Mouse (Mus musculus) heart, embryonic 11.5 days (tissue): Measurements from ENCODE around the gene Rassf1. TPM values are rescaled to one million over a fixed set of nuclear protein-coding genes. Genes with fewer than 3 reads are reported as not detected.

Experiments used
- ATAC-seq: fragments of 200-750 bp; cut with Nextera tagmentation; replicated peaks from 2 replicates; pipeline ENCODE4 v1.8.0; 2017; ENCODE audit warnings: moderate library complexity; ENCODE audit not compliant: insufficient number of reproducible peaks, low FRiP score, low TSS enrichment
- H3K27ac ChIP-seq: fragments of 300-500 bp; sonication (generic); 2 replicates; pipeline ENCODE4 v1.5.1; 2014; ENCODE audit warnings: mild to moderate bottlenecking, low read depth, low read length
- H3K27me3 ChIP-seq: fragments of 300-500 bp; sonication (generic); 2 replicates; pipeline ENCODE4 v1.6.1; 2014; ENCODE audit warnings: mild to moderate bottlenecking, low read length, mixed read lengths; ENCODE audit not compliant: control insufficient read depth, insufficient read depth
- H3K36me3 ChIP-seq: fragments of 300-500 bp; sonication (generic); 2 replicates; pipeline ENCODE4 v1.6.1; 2014; ENCODE audit warnings: mild to moderate bottlenecking, low read length, moderate library complexity, mixed read lengths; ENCODE audit not compliant: control insufficient read depth, insufficient read depth
- H3K4me1 ChIP-seq: fragments of 300-500 bp; sonication (generic); 2 replicates; pipeline ENCODE4 v1.6.1; 2014; ENCODE audit warnings: low read length; ENCODE audit not compliant: control insufficient read depth, insufficient read depth
- H3K4me2 ChIP-seq: fragments of 300-500 bp; sonication (generic); 2 replicates; pipeline ENCODE4 v1.6.1; 2014; ENCODE audit warnings: mild to moderate bottlenecking, moderate library complexity
- H3K4me3 ChIP-seq: fragments of 300-500 bp; sonication (generic); 2 replicates; pipeline ENCODE4 v1.5.1; 2014; ENCODE audit warnings: low read depth, low read length
- H3K9ac ChIP-seq: fragments of 300-500 bp; sonication (generic); 2 replicates; pipeline ENCODE4 v1.6.1; 2014; ENCODE audit warnings: mild to moderate bottlenecking, low read depth, low read length, moderate library complexity
- H3K9me3 ChIP-seq: fragments of 300-500 bp; sonication (generic); replicated peaks from 2 replicates; pipeline ENCODE4 v1.6.1; 2016; ENCODE audit warnings: low read length; ENCODE audit not compliant: control insufficient read depth
- WGBS: fragments of 180-500 bp; shearing (Covaris S2); extraction: QIAGEN DNeasy Blood & Tissue Kit; methylation state at CpG from one replicate; pipeline ENCODE4 v1.1.7; 2014; ENCODE audit not compliant: insufficient replicate concordance; 5-methylcytosine and 5-hydroxymethylcytosine counted together
- polyA plus RNA-seq: library from polyadenylated mRNA; unstranded; fragments of >200 nt; fragmentation: Nextera tagmentation; extraction: Ambion mirVana; gene quantifications from 2 replicates; pipeline ENCODE4 v1.2.1, GENCODE M21; 2014

Gene Rassf1
- polyA plus RNA-seq, 1 experiment from 2014 or later = 38.9 TPM

DNA sequence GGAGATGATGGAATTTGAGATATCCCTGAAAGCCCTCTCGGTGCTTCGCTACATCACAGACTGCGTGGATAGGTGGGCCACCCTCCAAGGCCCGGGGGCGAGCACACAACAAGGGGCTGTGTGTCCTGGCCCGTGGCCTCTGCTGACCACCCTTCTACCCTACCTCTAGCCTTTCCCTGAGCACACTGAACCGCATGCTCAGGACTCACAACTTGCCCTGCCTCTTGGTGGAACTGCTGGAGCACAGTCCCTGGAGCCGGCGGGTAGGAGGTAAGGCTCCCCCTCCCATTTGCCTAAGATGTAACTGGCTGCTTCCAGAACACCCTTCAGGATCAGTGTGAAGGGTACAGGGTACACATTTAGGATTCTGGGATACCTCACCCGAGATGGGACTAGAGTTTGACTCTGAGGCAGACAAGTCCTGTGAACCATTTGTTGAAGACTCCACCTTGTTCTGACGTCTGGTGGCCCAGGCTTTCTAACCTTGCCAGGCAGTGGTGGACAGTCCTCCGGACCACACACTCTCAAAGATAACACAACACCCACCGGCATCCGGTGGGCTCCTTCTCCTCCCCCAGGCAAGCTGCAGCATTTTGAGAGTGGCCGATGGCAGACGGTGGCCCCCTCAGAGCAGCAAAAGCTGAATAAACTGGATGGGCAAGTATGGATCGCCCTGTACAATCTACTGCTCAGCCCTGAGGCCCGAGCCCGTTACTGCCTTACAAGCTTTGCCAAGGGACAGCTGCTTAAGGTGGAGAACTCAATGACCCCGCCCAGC lies 1.9 kb upstream of the Rassf1 start:
- Histone ChIP-seq H3K9me3 (no peaks in the 10 kb centered on the region), H3K4me1 (peaks cover 42% of the 10 kb centered on the region), H3K9ac (no peak overlapping the region), H3K36me3 (no peaks in the 10 kb centered on the region), H3K4me3 (no peak overlapping the region), H3K4me2 (no peak overlapping the region), H3K27ac (no peak overlapping the region), H3K27me3 (peaks cover 30% of the 10 kb centered on the region)
- 73% methylated on average over 20 of the region's 20 CpGs for whole genome bisulfite sequencing
- no peak for ATAC-seq

DNA sequence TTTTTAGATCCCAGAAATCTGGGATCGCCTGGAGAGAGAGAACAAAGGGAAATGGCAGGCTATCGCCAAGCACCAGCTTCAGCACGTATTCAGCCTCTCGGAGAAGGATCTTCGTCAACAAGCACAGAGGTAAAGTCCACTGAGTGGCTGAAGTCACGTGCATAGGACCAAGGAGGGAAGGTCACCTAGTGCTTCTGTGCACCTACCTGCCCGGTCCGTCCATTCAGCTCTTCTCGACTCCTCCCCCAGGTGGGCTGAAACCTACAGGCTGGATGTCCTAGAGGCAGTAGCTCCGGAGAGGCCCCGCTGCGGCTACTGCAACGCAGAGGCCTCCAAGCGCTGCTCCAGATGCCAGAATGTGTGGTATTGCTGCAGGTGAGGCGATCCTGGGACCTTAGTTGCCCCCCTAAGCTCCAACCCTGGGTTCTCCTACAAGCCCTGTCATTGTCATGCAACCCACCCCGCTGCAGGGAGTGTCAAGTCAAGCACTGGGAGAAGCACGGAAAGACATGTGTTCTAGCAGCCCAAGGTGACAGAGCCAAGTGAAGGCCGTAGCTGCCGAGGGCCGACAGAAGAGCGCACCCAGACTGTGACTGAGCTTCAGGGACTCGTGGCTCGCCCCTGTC lies 751 bp upstream of the Rassf1 start:
- Histone ChIP-seq H3K9me3 (no peaks in the 10 kb centered on the region), H3K9ac (peak overlapping the region; percentile 77), H3K4me3 (peak overlapping the region; percentile 56), H3K4me2 (peak overlapping the region; percentile 98), H3K4me1 (peaks cover 42% of the 10 kb centered on the region), H3K27ac (no peak overlapping the region), H3K36me3 (no peaks in the 10 kb centered on the region), H3K27me3 (peaks cover 30% of the 10 kb centered on the region)
- 28% methylated on average over 23 of the region's 23 CpGs for WGBS
- no peak for ATAC-seq

DNA sequence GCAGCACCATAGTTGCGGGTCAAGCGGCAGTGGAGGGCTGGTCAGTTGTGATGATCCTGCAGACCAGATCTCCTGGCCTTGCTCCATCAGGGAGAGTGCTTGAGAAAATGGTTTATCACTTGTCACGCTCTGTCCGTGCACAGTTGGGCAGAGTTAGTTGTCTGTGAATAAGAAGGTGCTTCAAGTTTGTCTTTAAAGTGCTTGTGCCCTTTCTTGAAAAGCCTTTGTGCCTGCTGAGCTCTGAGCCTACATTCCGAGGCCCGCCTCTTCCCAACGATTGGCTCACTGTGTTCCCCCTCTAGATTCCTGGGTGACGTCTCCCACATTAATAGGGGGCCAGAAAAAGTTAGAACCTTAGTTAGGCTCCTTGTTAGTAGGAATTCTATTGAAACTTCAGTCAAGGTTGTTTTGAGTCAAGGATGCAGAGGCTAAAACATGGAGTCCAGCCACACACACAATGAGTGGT lies 568 bp downstream of the Rassf1 start:
- peak overlapping the region; percentile 56 for H3K4me3 ChIP-seq
- H3K36me3 ChIP-seq = no peaks in the 10 kb centered on the region; the same call in 1 of the 2 replicates
- peaks cover 30% of the 10 kb centered on the region for H3K27me3 ChIP-seq
- no peaks in the 10 kb centered on the region for H3K9me3 ChIP-seq
- peaks cover 49% of the 10 kb centered on the region for H3K4me1 ChIP-seq
- WGBS = 12% methylated on average over 8 of the region's 8 CpGs
- ATAC-seq = no peak
- peak overlapping the region; percentile 62; the same call in 1 of the 2 replicates for H3K27ac ChIP-seq
- peak overlapping the region; percentile 98 for H3K4me2 ChIP-seq
- peak overlapping the region; percentile 77 for H3K9ac ChIP-seq

DNA sequence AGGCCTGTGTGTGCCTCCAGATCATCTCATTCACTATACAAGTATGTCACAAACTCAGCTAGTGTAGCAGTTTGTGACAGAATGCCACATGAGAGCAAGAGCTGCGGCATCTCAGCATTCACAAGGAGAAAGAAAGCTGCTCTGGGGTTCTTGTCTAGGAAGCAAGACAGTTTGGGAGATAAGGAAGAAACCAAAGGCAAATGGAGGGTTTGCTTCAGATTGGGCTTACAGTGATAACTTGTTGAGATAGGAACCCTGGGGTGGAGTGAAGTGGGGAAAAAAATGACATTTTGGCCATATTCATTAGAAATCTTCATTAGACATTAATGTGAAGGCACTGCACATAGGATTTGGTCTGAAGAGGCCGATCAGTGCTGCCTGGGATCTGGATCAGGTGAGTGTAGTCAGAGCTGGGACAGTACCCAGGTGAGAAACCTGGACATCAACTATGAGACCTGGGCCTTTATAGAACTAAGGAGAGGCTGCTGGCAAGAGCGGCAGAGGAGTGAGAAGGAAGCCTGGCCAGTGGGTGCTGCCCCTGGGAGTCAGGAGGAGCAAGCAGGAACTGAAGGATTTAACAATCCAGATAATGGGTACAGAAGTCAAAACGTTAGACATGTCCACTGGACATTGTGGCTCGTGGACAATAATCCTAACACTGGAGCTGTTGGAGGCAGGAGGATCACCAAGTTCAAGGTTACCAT lies 1.5 kb downstream of the Rassf1 start:
- Histone ChIP-seq H3K9me3 (no peaks in the 10 kb centered on the region), H3K4me3 (peak overlapping the region; percentile 84; the same call in 1 of the 2 replicates), H3K4me2 (peak overlapping the region; percentile 98), H3K27me3 (peaks cover 27% of the 10 kb centered on the region), H3K27ac (no peak overlapping the region), H3K36me3 (peaks cover 8% of the 10 kb centered on the region), H3K9ac (no peak overlapping the region; the same call in 1 of the 2 replicates), H3K4me1 (peaks cover 43% of the 10 kb centered on the region)
- no peak for ATAC-seq
- WGBS = 76% methylated on average over 5 of the region's 5 CpGs

DNA sequence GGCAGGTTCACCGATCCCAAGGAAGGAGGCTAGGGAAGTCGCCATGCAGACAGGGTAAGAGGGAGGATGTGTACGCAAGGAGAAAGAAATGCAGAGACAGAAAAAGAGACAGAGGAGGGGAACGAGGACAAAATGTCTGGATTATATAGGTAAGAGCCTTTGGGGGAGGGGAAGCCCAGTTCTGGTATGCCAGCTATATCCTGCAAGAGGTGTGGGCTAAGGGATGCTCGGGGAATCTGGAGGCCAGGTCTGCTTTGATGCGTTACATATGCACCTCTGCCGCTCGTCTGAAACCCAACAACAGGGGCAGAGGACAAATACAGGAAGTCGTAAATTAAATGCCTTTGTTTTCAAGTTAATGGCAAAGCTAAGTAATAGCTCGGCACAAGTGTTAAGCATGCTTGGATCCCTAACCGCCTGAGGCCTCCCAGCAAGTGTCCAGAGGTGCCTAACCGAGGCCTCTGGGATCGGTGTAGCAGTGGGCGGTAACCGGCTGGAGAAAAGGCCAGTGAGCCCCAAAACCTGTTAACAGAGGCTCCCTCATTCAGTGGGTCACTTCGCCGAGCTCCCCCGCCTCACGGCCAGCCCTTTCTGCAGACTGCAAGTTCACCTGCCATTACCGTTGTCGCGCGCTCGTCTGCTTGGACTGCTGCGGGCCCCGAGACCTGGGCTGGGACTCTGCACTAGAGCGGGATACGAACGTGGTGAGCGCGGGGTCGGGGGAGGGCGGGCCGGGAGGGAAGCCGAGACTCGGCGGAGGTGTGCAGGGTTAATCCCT lies 2.4 kb downstream of the Rassf1 start:
- Histone ChIP-seq H3K9me3 (no peaks in the 10 kb centered on the region), H3K27me3 (peaks cover 24% of the 10 kb centered on the region), H3K4me2 (peak overlapping the region; percentile 98), H3K9ac (peak overlapping the region; percentile 83), H3K27ac (peak overlapping the region; percentile 83), H3K4me1 (peaks cover 43% of the 10 kb centered on the region), H3K36me3 (peaks cover 14% of the 10 kb centered on the region), H3K4me3 (peak overlapping the region; percentile 84)
- ATAC-seq = peak; percentile 40
- 8% methylated on average over 36 of the region's 37 CpGs for WGBS

DNA sequence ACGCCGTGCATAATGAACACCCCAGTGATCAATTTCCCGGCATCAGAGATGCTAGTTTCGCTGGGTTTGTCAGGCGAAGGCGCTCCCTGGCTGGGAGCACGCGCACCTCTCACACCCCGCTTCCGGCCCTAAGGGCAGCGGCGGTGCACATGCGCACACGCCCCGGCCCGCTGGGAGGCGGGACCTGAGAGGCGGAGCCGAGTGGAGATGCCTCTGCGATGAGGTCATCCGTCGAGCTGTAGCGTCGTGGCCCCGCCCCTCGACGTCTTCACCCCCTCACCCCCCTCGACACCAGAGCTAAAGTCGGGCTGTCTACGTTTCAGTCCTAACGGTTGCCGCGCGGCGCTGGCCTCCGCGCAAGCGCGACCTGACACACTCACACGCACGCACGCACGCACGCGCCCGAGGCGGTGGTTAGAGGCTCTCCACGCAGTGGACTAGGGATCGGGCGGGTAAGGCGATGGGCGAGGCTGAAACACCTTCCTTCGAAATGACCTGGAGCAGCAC lies 3.0 kb downstream of the Rassf1 start:
- H3K9me3 ChIP-seq = no peaks in the 10 kb centered on the region
- H3K4me1 ChIP-seq = peaks cover 43% of the 10 kb centered on the region
- peak overlapping the region; percentile 98 for H3K27ac ChIP-seq
- peaks cover 19% of the 10 kb centered on the region for H3K27me3 ChIP-seq
- WGBS = 1% methylated on average over 53 of the region's 53 CpGs
- H3K9ac ChIP-seq = peak overlapping the region; percentile 97
- ATAC-seq = peak; percentile 87
- H3K4me2 ChIP-seq = peak overlapping the region; percentile 98
- peak overlapping the region; percentile 84 for H3K4me3 ChIP-seq
- H3K36me3 ChIP-seq = peaks cover 19% of the 10 kb centered on the region

DNA sequence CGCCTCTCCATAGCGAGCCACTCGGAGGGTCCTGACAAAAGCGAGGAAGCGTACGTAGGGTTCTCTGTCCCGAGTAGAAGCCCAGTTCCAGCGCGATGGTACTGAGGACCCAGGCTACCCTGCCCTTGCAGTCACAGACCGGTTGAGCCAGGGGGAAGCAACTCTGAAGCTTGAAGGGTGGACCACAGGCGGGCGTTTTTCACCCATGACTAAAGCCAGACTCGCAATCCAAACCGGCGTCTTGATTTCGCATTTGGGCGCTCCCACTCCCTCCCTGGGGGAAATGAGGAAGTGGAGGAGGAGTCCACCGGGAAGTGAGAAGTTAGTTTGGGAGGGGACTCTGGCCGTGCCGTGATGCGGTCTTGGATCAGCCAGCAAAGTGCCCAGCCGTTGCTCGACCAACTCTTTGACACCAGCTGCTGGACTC lies 3.7 kb downstream of the Rassf1 start:
- H3K9me3 ChIP-seq = no peaks in the 10 kb centered on the region
- H3K27me3 ChIP-seq = peaks cover 14% of the 10 kb centered on the region
- H3K4me1 ChIP-seq = peaks cover 43% of the 10 kb centered on the region
- peak overlapping the region; percentile 84 for H3K4me3 ChIP-seq
- peak overlapping the region; percentile 98 for H3K4me2 ChIP-seq
- H3K27ac ChIP-seq = peak overlapping the region; percentile 98
- H3K9ac ChIP-seq = peak overlapping the region; percentile 97
- ATAC-seq = peak; percentile 22; the same call in 1 of the 2 replicates
- WGBS = under 1% methylated on average over 23 of the region's 23 CpGs
- peaks cover 22% of the 10 kb centered on the region for H3K36me3 ChIP-seq
